Mouse (Mus musculus) heart, postnatal 4 days (tissue): Measurements from ENCODE around the gene Dock10. TPM values are rescaled to one million over a fixed set of nuclear protein-coding genes. Genes with fewer than 3 reads are reported as not detected.

Experiments
- DNase-seq: peaks from one replicate; pipeline ENCODE4 v3.0.0; 2021
- total RNA-seq, 2 experiments: library from RNA; stranded (reverse); gene quantifications; 2 replicates each; pipeline ENCODE4 v1.2.3; 2021

The Dock10 gene
- total RNA-seq, 2 experiments from 2014 or later = 6.7 to 7.0 TPM

GRCm38 (mm10) chr1:80459477-80459876 lies 298.9 kb downstream of the Dock10 start:
- no peak for DNase-seq

- no peak for DNase-seq
Measured at GRCm38 (mm10) chr1:80453971-80454370, 304.4 kb downstream of the Dock10 start.

- no peak for DNase-seq
Measured at GRCm38 (mm10) chr1:80451914-80452549, 306.3 kb downstream of the Dock10 start.
